Mouse (Mus musculus): ENCODE results near the gene Adat1. TPM values are rescaled to one million over a fixed set of nuclear protein-coding genes. Genes with fewer than 3 reads are reported as not detected.
"Not testable (repeated sequence)": the region's sequence is repeated elsewhere in the genome, so short reads cannot be mapped to it uniquely, and the experiment has no call there.

The Adat1 gene
- polyA plus RNA-seq, 1 experiment from 2014 or later: 1.8 TPM

- H3K9ac ChIP-seq (replicated peaks): peak overlapping the region; percentile 89
- peaks cover 16% of the 10 kb centered on the region for H3K36me3 ChIP-seq (replicated peaks; ENCODE audit: insufficient read depth, low read length)
- peak overlapping the region; percentile 99 for H3K4me3 ChIP-seq (ENCODE audit: low read depth, low read length)
- H3K4me1 ChIP-seq (ENCODE audit: insufficient read depth): peaks cover 25% of the 10 kb centered on the region
- H3K4me2 ChIP-seq (ENCODE audit: low read depth, low read length): peak overlapping the region; percentile 95
- DNase-seq: peak; percentile 75
- 8% methylated on average over 10 of the region's 10 CpGs for WGBS (ENCODE audit: insufficient replicate concordance)
- ATAC-seq: peak; percentile 90
- TF ChIP-seq EP300 (IDR thresholded peaks at IDR 0.05; ENCODE audit: low read depth): peak; percentile 33; the same call in 1 of the 2 replicates
- TF ChIP-seq CTCF (IDR thresholded peaks at IDR 0.05; ENCODE audit: low read depth): no peak
- no peaks in the 10 kb centered on the region for H3K9me3 ChIP-seq (ENCODE audit: low read length)
- peak overlapping the region; percentile 91 for H3K27ac ChIP-seq (ENCODE audit: low read depth)
- no peaks in the 10 kb centered on the region for H3K27me3 ChIP-seq (ENCODE audit: insufficient read depth, low read length)
Observed at GRCm38 (mm10) chr8:111939516-111940142, 52.5 kb downstream of the Adat1 start.

GRCm38 (mm10) chr8:111938076-111938985 lies 53.8 kb downstream of the Adat1 start:
- not testable (repeated sequence) for H3K27me3 ChIP-seq (ENCODE audit: insufficient read depth, low read length); H3K4me3 ChIP-seq (ENCODE audit: low read depth, low read length); ATAC-seq; H3K4me2 ChIP-seq (ENCODE audit: low read depth, low read length); H3K9me3 ChIP-seq (ENCODE audit: low read length); H3K9ac ChIP-seq (replicated peaks); H3K36me3 ChIP-seq (replicated peaks; ENCODE audit: insufficient read depth, low read length); DNase-seq
- 82% methylated on average over 8 of the region's 9 CpGs for WGBS (ENCODE audit: insufficient replicate concordance)
- H3K4me1 ChIP-seq (ENCODE audit: insufficient read depth): peaks cover 28% of the 10 kb centered on the region
- 0 out of 2 replicates have a peak overlapping the region, but pooled peaks have one; percentile 91 for H3K27ac ChIP-seq (ENCODE audit: low read depth)

GRCm38 (mm10) chr8:111937184-111937583 lies 54.9 kb downstream of the Adat1 start:
- WGBS (ENCODE audit: insufficient replicate concordance): 64% methylated on average over 3 of the region's 3 CpGs
- ATAC-seq (no peak), DNase-seq (no peak)
- H3K4me3 ChIP-seq (ENCODE audit: low read depth, low read length): no peak overlapping the region
- peaks cover 37% of the 10 kb centered on the region for H3K4me1 ChIP-seq (ENCODE audit: insufficient read depth)
- H3K36me3 ChIP-seq (replicated peaks; ENCODE audit: insufficient read depth, low read length): peaks cover 5% of the 10 kb centered on the region; the same call in 1 of the 2 replicates
- no peak overlapping the region for H3K9ac ChIP-seq (replicated peaks)
- H3K4me2 ChIP-seq (ENCODE audit: low read depth, low read length): no peak overlapping the region
- TF ChIP-seq CTCF (IDR thresholded peaks at IDR 0.05; ENCODE audit: low read depth) (no peak), EP300 (IDR thresholded peaks at IDR 0.05; ENCODE audit: low read depth) (no peak)
- H3K9me3 ChIP-seq (ENCODE audit: low read length): no peaks in the 10 kb centered on the region
- H3K27me3 ChIP-seq (ENCODE audit: insufficient read depth, low read length): 0 out of 2 replicates have a peak, but pooled peaks cover 5% of the 10 kb centered on the region
- H3K27ac ChIP-seq (ENCODE audit: low read depth): no peak overlapping the region

- ATAC-seq (no peak), DNase-seq (no peak)
- Histone ChIP-seq H3K9ac (replicated peaks) (no peak overlapping the region), H3K27ac (ENCODE audit: low read depth) (no peak overlapping the region), H3K27me3 (ENCODE audit: insufficient read depth, low read length) (0 out of 2 replicates have a peak, but pooled peaks cover 10% of the 10 kb centered on the region), H3K4me1 (ENCODE audit: insufficient read depth) (peaks cover 23% of the 10 kb centered on the region), H3K4me3 (ENCODE audit: low read depth, low read length) (0 out of 2 replicates have a peak overlapping the region, but pooled peaks have one; percentile 60), H3K36me3 (replicated peaks; ENCODE audit: insufficient read depth, low read length) (no peaks in the 10 kb centered on the region), H3K4me2 (ENCODE audit: low read depth, low read length) (peak overlapping the region; percentile 94), H3K9me3 (ENCODE audit: low read length) (no peaks in the 10 kb centered on the region)
- TF ChIP-seq EP300 (IDR thresholded peaks at IDR 0.05; ENCODE audit: low read depth) (no peak), CTCF (IDR thresholded peaks at IDR 0.05; ENCODE audit: low read depth) (no peak)
- WGBS (ENCODE audit: insufficient replicate concordance): 80% methylated on average over 2 of the region's 2 CpGs
Observed at GRCm38 (mm10) chr8:111934201-111934600, 57.9 kb downstream of the Adat1 start.

GRCm38 (mm10) chr8:111933348-111934076 lies 58.6 kb downstream of the Adat1 start, which contains the start of gene Tmem231:
Gene Tmem231 (minus strand): TSS chr8:111933881.
- TF ChIP-seq CTCF (IDR thresholded peaks at IDR 0.05; ENCODE audit: low read depth) (peak; percentile 26; the same call in 1 of the 2 replicates), EP300 (IDR thresholded peaks at IDR 0.05; ENCODE audit: low read depth) (no peak)
- H3K27ac ChIP-seq (ENCODE audit: low read depth): peak within 1 kb of the TSS; percentile 60
- DNase-seq: peak; percentile 89
- no peaks in the 10 kb centered on the region for H3K9me3 ChIP-seq (ENCODE audit: low read length)
- H3K27me3 ChIP-seq (ENCODE audit: insufficient read depth, low read length): 0 out of 2 replicates have a peak, but pooled peaks cover 10% of the 10 kb centered on the region
- ATAC-seq: peak; percentile 94
- WGBS (ENCODE audit: insufficient replicate concordance): 2% methylated on average over 53 of the region's 53 CpGs
- H3K4me3 ChIP-seq (ENCODE audit: low read depth, low read length): peak within 1 kb of the TSS; percentile 60
- H3K4me1 ChIP-seq (ENCODE audit: insufficient read depth): peaks cover 18% of the 10 kb centered on the region
- no peaks in the 10 kb centered on the region for H3K36me3 ChIP-seq (replicated peaks; ENCODE audit: insufficient read depth, low read length)
- peak within 1 kb of the TSS; percentile 94 for H3K4me2 ChIP-seq (ENCODE audit: low read depth, low read length)
- H3K9ac ChIP-seq (replicated peaks): peak within 1 kb of the TSS; percentile 64
